Mouse (Mus musculus): ENCODE results near the gene Rufy3. TPM values are rescaled to one million over a fixed set of nuclear protein-coding genes. Genes with fewer than 3 reads are reported as not detected.

Gene Rufy3
- total and polyA plus RNA-seq, 3 experiments, result 13.6 to 22.3 (median 17.4) TPM

DNA sequence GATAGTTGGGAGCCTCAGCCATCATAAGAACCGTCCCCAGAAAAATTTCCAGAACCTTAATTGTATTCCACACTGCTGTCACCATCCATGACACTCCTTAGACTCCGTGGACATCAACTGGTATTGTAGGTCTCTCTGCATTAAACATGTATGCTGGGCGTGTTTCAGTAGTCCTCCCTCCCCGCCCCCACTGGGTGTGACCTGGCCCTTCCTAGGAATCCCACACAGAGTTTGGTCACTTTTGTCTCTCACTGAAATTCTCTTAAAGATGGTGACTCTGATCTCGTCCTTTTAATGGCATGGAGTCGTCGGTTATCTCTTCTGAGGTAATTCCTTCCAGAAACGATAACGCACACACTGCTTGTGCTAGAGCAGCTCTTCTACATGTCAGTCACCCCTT is 118.9 kb downstream of the Rufy3 start:
- dilution Hi-C loops (cut with MboI; ENCODE audit: extremely low pct_ligation_motif_present, extremely low pct_unique_long_range_greater_than_20kb, low sequenced_read_pairs), result no loop called here
- Histone ChIP-seq H3K79me2 (replicated peaks; ENCODE audit: control insufficient read depth, extremely low read depth, insufficient read depth, poor library complexity, severe bottlenecking) (no peaks in the 10 kb centered on the region), H3K9me3 (replicated peaks; ENCODE audit: low read length) (no peaks in the 10 kb centered on the region), H3K4me3 (replicated peaks in 1 of 3; ENCODE audit: low read depth in 2 of 3, low read length in 2 of 3, poor library complexity in 1 of 3) (no peak overlapping the region), H3K27me3 (replicated peaks) (no peaks in the 10 kb centered on the region), H3K9ac (ENCODE audit: insufficient read depth, low read depth) (no peak overlapping the region), H3K27ac (ENCODE audit: insufficient read depth, low read depth) (no peak overlapping the region), H3K36me3 (replicated peaks in 1 of 2; ENCODE audit: control insufficient read depth in 1 of 2, insufficient read depth in 1 of 2, low read length in 1 of 2) (no peaks in the 10 kb centered on the region), H3K4me1 (ENCODE audit: control insufficient read depth in 1 of 2, insufficient read depth in 2 of 2) (no peaks in the 10 kb centered on the region; a peak in 1 of 4 replicates), H3K4me2 (ENCODE audit: insufficient read depth, low read depth, poor library complexity, severe bottlenecking) (no peak overlapping the region)
- TF ChIP-seq IRF4 (IDR thresholded peaks at IDR 0.05; ENCODE audit: low read depth, low read length) (no peak), SMC3 (IDR thresholded peaks at IDR 0.05; ENCODE audit: low read depth, low read length) (no peak), JUND (conservative IDR thresholded peaks at IDR 0.05; ENCODE audit: low read depth, low read length) (no peak), ZNF384 (IDR thresholded peaks at IDR 0.05; ENCODE audit: low read depth, low read length) (no peak), USF1 (IDR thresholded peaks at IDR 0.05; ENCODE audit: low read depth, low read length) (no peak), E2F4 (IDR thresholded peaks at IDR 0.05; ENCODE audit: insufficient replicate concordance, low read depth, low read length) (no peak), SIN3A (IDR thresholded peaks at IDR 0.05; ENCODE audit: low read length) (no peak), POLR2AphosphoS2 (IDR thresholded peaks at IDR 0.05; ENCODE audit: low read depth, low read length) (no peak), NELFE (IDR thresholded peaks at IDR 0.05; ENCODE audit: low read depth, low read length) (no peak), TCF12 (IDR thresholded peaks at IDR 0.05; ENCODE audit: low read depth, low read length) (no peak), JUN (IDR thresholded peaks at IDR 0.05; ENCODE audit: insufficient read depth, low read depth, low read length) (no peak), USF2 (conservative IDR thresholded peaks at IDR 0.05; ENCODE audit: low read depth, low read length) (no peak)
- DNase-seq (ENCODE audit: extremely low read depth), result no peak
- in situ Hi-C loops (cut with MboI; ENCODE audit: low pct_ligation_motif_present, low pct_unique_long_range_greater_than_20kb, low sequenced_read_pairs), result no loop called here

- no peak for DNase-seq (ENCODE audit: extremely low read depth)
- no peak overlapping the region for H3K4me2 ChIP-seq (ENCODE audit: insufficient read depth, low read depth, poor library complexity, severe bottlenecking)
- H3K9me3 ChIP-seq (replicated peaks; ENCODE audit: low read length), result no peaks in the 10 kb centered on the region
- no peak overlapping the region for H3K4me3 ChIP-seq (replicated peaks in 1 of 3; ENCODE audit: low read depth in 2 of 3, low read length in 2 of 3, poor library complexity in 1 of 3)
- TF ChIP-seq RAD21 (IDR thresholded peaks at IDR 0.05; ENCODE audit: low read depth, low read length) (no peak), ELF1 (IDR thresholded peaks at IDR 0.05; ENCODE audit: low read depth, low read length) (no peak), ZKSCAN1 (IDR thresholded peaks at IDR 0.05; ENCODE audit: borderline replicate concordance, low read depth, low read length) (no peak), TCF12 (IDR thresholded peaks at IDR 0.05; ENCODE audit: low read depth, low read length) (no peak), CHD2 (IDR thresholded peaks at IDR 0.05; ENCODE audit: low read length) (no peak), E2F4 (IDR thresholded peaks at IDR 0.05; ENCODE audit: insufficient replicate concordance, low read depth, low read length) (no peak), USF2 (conservative IDR thresholded peaks at IDR 0.05; ENCODE audit: low read depth, low read length) (no peak), NELFE (IDR thresholded peaks at IDR 0.05; ENCODE audit: low read depth, low read length) (no peak), MAZ (IDR thresholded peaks at IDR 0.05; ENCODE audit: low read depth, low read length) (no peak), BHLHE40 (IDR thresholded peaks at IDR 0.05; ENCODE audit: low read depth, low read length) (no peak), ZMIZ1 (IDR thresholded peaks at IDR 0.05; ENCODE audit: low read depth, low read length) (no peak), ETS1 (conservative IDR thresholded peaks at IDR 0.05; ENCODE audit: low read depth, low read length) (no peak), IRF4 (IDR thresholded peaks at IDR 0.05; ENCODE audit: low read depth, low read length) (no peak), MAFK (IDR thresholded peaks at IDR 0.05; ENCODE audit: insufficient replicate concordance, low read length) (no peak), MAX (IDR thresholded peaks at IDR 0.05; ENCODE audit: low read length) (no peak), POLR2A (IDR thresholded peaks at IDR 0.05; ENCODE audit: low read depth, low read length) (no peak), MXI1 (IDR thresholded peaks at IDR 0.05; ENCODE audit: low read depth, low read length) (no peak), EP300 (IDR thresholded peaks at IDR 0.05; ENCODE audit: low read length) (no peak)
- no peaks in the 10 kb centered on the region for H3K27me3 ChIP-seq (replicated peaks)
- no peaks in the 10 kb centered on the region for H3K79me2 ChIP-seq (replicated peaks; ENCODE audit: control insufficient read depth, extremely low read depth, insufficient read depth, poor library complexity, severe bottlenecking)
- dilution Hi-C loops (cut with MboI; ENCODE audit: extremely low pct_ligation_motif_present, extremely low pct_unique_long_range_greater_than_20kb, low sequenced_read_pairs), result no loop called here
- H3K27ac ChIP-seq (ENCODE audit: insufficient read depth, low read depth), result no peak overlapping the region
- peaks cover 0 to 3% of the 10 kb centered on the region in 2 experiments; a peak in 1 of 4 replicates for H3K4me1 ChIP-seq (ENCODE audit: control insufficient read depth in 1 of 2, insufficient read depth in 2 of 2)
- no peaks in the 10 kb centered on the region for H3K36me3 ChIP-seq (replicated peaks in 1 of 2; ENCODE audit: control insufficient read depth in 1 of 2, insufficient read depth in 1 of 2, low read length in 1 of 2)
- H3K9ac ChIP-seq (ENCODE audit: insufficient read depth, low read depth), result no peak overlapping the region
- in situ Hi-C loops (cut with MboI; ENCODE audit: low pct_ligation_motif_present, low pct_unique_long_range_greater_than_20kb, low sequenced_read_pairs), result no loop called here
Measured at GRCm38 (mm10) chr5:88684226-88684625, 119.4 kb downstream of the Rufy3 start.

All from CH12.LX (cell line).